Mouse (Mus musculus) forebrain, embryonic 16.5 days (tissue): Measurements from ENCODE around the gene Txnrd3. TPM values are rescaled to one million over a fixed set of nuclear protein-coding genes. Genes with fewer than 3 reads are reported as not detected.

Experiments
- ATAC-seq: fragments of 200-750 bp; cut with Nextera tagmentation; 2 replicates; pipeline ENCODE4 v1.8.0; 2017; ENCODE audit warnings: mild to moderate bottlenecking, moderate library complexity
- H3K27ac ChIP-seq: fragments of 300-500 bp; sonication (generic); 2 replicates; pipeline ENCODE4 v1.5.1; 2014; ENCODE audit warnings: low read length, control low read depth
- H3K27me3 ChIP-seq: fragments of 300-500 bp; sonication (generic); replicated peaks from 2 replicates; pipeline ENCODE4 v1.6.1; 2014; ENCODE audit warnings: low read length; ENCODE audit not compliant: control insufficient read depth, insufficient read depth
- H3K36me3 ChIP-seq: fragments of 300-500 bp; sonication (generic); 2 replicates; pipeline ENCODE4 v1.6.1; 2014; ENCODE audit not compliant: control insufficient read depth, insufficient read depth
- H3K4me1 ChIP-seq: fragments of 300-500 bp; sonication (generic); replicated peaks from 2 replicates; pipeline ENCODE4 v1.6.1; 2014; ENCODE audit warnings: low read length; ENCODE audit not compliant: control insufficient read depth, insufficient read depth
- H3K4me2 ChIP-seq: fragments of 300-500 bp; sonication (generic); 2 replicates; pipeline ENCODE4 v1.6.1; 2014; ENCODE audit warnings: mild to moderate bottlenecking, low read length, control low read depth
- H3K4me3 ChIP-seq: fragments of 300-500 bp; sonication (generic); replicated peaks from 2 replicates; pipeline ENCODE4 v1.5.1; 2014; ENCODE audit warnings: mild to moderate bottlenecking, low read length, control low read depth
- H3K9ac ChIP-seq: fragments of 300-500 bp; sonication (generic); replicated peaks from 2 replicates; pipeline ENCODE4 v1.6.1; 2014; ENCODE audit warnings: low read depth, low read length, control low read depth
- H3K9me3 ChIP-seq: fragments of 300-500 bp; sonication (generic); 2 replicates; pipeline ENCODE4 v1.6.1; 2016; ENCODE audit warnings: low read length; ENCODE audit not compliant: control insufficient read depth
- WGBS: fragments of 180-500 bp; shearing (Covaris S2); extraction: QIAGEN DNeasy Blood & Tissue Kit; methylation state at CpG from one replicate; pipeline ENCODE4 v1.1.7; 2014; 5-methylcytosine and 5-hydroxymethylcytosine counted together
- polyA plus RNA-seq: library from polyadenylated mRNA; unstranded; fragments of >200 nt; fragmentation: Nextera tagmentation; extraction: Ambion mirVana; gene quantifications from 2 replicates; pipeline ENCODE4 v1.2.1, GENCODE M21; 2015

Txnrd3 gene
- polyA plus RNA-seq, 1 experiment from 2014 or later = 11.9 TPM

DNA sequence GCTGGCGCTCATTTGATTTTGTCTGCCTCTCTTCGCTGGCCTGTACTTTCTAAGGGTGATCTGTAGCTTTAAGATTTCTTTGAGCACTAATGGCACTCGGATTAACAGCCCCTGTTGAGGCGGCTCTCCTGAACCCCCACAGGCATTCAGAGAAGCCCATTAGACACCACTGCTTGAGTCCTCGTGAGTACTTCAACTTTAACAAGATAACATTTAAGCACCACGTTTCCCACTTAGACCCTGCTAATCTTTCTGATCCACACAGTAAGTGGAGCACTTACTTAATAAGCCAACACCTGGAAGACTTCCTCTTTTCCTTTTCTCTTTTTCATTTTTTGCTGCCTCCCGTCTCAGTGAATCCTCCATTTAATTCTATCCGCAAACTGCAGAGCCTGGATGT is 21.4 kb downstream of the Txnrd3 start:
- no peak overlapping the region for H3K4me3 ChIP-seq
- WGBS = 32% methylated on average over 8 of the region's 8 CpGs
- no peak overlapping the region for H3K27ac ChIP-seq
- no peaks in the 10 kb centered on the region for H3K27me3 ChIP-seq
- H3K9ac ChIP-seq = no peak overlapping the region
- no peak for ATAC-seq
- H3K4me2 ChIP-seq = no peak overlapping the region
- no peaks in the 10 kb centered on the region for H3K4me1 ChIP-seq
- no peaks in the 10 kb centered on the region for H3K9me3 ChIP-seq
- peaks cover 7% of the 10 kb centered on the region for H3K36me3 ChIP-seq

DNA sequence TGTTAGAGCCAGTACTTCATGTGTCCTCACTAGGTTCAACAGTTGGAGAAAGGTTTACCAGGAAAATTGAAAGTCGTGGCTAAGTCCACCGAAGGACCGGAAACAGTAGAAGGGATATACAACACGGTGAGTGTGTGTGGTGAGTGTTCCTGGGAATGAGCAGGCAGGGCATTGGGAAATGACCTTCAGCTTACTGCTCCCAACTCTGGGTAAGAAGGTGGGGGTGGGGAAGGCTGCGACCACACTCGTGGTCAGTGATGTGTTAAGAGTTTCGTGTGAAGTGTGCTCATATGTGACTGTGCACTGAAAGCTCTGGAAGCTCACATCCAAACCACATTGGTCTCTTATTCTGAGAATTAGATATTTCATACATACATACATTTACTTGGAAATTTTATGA is 21.9 kb downstream of the Txnrd3 start:
- no peaks in the 10 kb centered on the region for H3K4me1 ChIP-seq
- H3K4me3 ChIP-seq = no peak overlapping the region
- no peak overlapping the region for H3K27ac ChIP-seq
- ATAC-seq = no peak
- peaks cover 7% of the 10 kb centered on the region for H3K36me3 ChIP-seq
- WGBS = 83% methylated on average over 7 of the region's 7 CpGs
- H3K9me3 ChIP-seq = no peaks in the 10 kb centered on the region
- no peak overlapping the region for H3K9ac ChIP-seq
- no peaks in the 10 kb centered on the region for H3K27me3 ChIP-seq
- H3K4me2 ChIP-seq = no peak overlapping the region

DNA sequence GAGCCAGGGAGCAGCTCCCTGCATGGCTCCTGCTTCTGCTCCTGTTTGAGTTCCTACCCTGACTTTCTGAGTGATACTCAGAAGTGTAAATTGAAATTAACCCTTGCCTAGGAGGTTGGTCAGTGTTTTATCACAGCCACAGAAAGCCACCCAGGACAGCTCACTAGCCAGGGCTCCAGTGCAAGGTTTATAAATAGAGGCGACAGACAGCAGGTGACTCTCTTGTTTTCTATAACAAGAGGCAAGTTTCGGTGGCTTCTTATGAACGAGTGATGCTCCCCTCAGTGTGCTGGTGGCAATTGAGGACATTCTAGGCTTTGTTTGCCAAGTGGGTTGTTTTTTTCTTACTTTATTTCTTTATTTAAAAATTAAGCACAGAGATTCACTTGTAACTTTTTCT is 23.2 kb downstream of the Txnrd3 start:
- Histone ChIP-seq H3K9me3 (no peaks in the 10 kb centered on the region), H3K36me3 (peaks cover 7% of the 10 kb centered on the region), H3K27me3 (no peaks in the 10 kb centered on the region), H3K4me2 (no peak overlapping the region), H3K4me1 (no peaks in the 10 kb centered on the region), H3K9ac (no peak overlapping the region), H3K27ac (no peak overlapping the region), H3K4me3 (no peak overlapping the region)
- ATAC-seq = no peak
- 79% methylated on average over 3 of the region's 3 CpGs for WGBS

DNA sequence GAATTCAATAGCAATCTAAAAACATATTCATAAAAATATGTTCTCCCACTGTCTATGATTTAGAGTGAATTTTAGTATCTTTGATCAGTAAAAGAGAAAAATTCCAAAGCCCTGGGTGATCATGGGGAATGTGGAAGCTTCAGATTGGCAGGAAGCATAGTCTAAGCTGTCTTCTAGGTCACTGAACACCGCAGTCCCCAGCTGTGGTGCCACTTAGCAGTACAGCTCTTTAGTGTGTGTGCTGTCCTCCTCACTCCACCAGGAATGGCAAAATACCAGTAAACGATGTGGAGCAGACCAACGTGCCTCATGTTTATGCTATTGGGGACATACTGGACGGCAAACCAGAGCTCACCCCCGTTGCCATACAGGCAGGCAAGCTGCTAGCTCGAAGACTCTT is 25.8 kb downstream of the Txnrd3 start:
- Histone ChIP-seq H3K4me3 (no peak overlapping the region), H3K27ac (no peak overlapping the region), H3K36me3 (peaks cover 2% of the 10 kb centered on the region; the same call in 1 of the 2 replicates), H3K9me3 (no peaks in the 10 kb centered on the region), H3K27me3 (no peaks in the 10 kb centered on the region), H3K4me1 (peaks cover 11% of the 10 kb centered on the region), H3K9ac (no peak overlapping the region), H3K4me2 (no peak overlapping the region)
- no peak for ATAC-seq
- WGBS = 78% methylated on average over 6 of the region's 6 CpGs

DNA sequence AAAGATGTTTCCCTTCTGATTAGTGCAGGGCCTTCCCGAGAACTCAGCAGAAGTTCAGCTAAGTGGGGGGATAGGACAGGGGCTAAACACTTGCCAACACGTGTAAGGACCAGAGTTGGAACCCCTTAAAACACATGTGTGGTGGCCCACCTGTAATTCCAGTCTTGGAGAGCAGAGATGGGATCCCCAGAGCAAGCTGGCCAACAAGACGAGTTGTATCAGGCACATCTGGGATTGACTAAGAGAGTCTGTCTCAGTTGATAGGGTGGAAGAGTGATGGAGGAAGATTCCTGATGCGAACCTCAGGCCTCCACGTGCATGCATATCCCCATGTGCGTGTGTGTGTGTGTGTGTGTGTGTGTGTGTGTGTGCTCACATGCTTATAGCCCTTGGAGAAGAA is 27.6 kb downstream of the Txnrd3 start:
- no peak overlapping the region for H3K27ac ChIP-seq
- 82% methylated on average over 6 of the region's 6 CpGs for WGBS
- no peaks in the 10 kb centered on the region for H3K27me3 ChIP-seq

DNA sequence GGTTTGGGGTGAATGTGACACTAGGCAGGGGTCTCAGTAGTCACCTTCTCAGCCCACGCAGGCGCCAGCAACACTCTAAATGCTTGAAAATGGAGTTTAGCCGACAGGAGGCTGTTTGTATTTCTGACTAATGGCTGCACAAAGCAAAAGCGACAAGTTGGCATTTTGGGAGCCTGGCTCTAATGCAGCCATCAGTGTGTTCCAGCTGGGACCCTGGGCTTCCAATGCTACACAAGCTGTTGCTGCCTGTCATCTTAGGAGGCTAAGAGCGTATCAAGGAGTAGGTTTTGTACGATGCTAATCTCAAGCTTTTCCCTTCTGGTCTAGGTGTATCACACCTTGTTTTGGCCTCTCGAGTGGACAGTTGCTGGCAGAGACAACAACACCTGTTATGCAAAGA is 28.9 kb downstream of the Txnrd3 start:
- no peaks in the 10 kb centered on the region for H3K27me3 ChIP-seq
- 65% methylated on average over 7 of the region's 7 CpGs for WGBS
- H3K4me1 ChIP-seq = peaks cover 11% of the 10 kb centered on the region
- no peaks in the 10 kb centered on the region for H3K9me3 ChIP-seq
- no peak overlapping the region for H3K4me2 ChIP-seq
- H3K27ac ChIP-seq = peak overlapping the region; percentile 30; the same call in 1 of the 2 replicates
- H3K36me3 ChIP-seq = no peaks in the 10 kb centered on the region
- no peak overlapping the region for H3K4me3 ChIP-seq
- no peak overlapping the region for H3K9ac ChIP-seq
- peak; percentile 66 for ATAC-seq

More for the DNA sequence above, 27.6 kb downstream of the Txnrd3 start:
- no peak overlapping the region for H3K9ac ChIP-seq
- peaks cover 11% of the 10 kb centered on the region for H3K4me1 ChIP-seq
- no peaks in the 10 kb centered on the region for H3K9me3 ChIP-seq
- no peak overlapping the region for H3K4me2 ChIP-seq
- no peaks in the 10 kb centered on the region for H3K36me3 ChIP-seq
- H3K4me3 ChIP-seq = no peak overlapping the region
- ATAC-seq = no peak

DNA sequence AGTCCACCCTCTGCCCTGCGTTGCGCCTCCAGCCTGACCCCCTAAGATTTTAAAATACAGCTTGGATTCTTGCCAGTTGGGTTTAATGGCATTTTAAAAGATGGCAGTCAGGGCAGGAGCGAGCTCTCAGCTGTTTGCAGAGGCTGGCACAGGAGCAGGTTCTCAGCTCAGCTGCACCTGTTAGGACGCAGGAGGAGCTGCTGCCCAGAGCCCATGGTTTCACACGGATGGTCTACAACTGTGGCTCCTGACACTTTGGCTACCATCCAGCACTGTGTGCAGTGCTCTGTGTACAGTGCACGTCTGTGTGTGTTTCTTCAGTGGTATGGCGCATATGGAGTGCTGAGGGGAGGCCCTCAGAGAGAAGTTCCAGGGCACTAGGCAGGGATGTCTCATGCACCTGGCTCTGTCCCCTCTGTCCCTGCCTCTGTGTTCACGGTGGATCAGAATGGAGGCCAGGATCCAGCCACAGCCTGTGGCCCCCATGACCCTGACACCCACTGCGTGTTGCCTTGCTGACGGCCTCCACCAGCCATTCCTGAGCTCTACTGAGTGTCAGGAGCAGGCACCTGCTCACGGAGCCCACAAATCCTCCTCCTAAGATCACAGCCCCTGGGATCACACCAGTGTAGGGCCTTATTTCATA is 29.5 kb downstream of the Txnrd3 start:
- ATAC-seq = peak; percentile 55
- Histone ChIP-seq H3K4me3 (no peak overlapping the region), H3K27me3 (no peaks in the 10 kb centered on the region), H3K9me3 (no peaks in the 10 kb centered on the region), H3K9ac (no peak overlapping the region), H3K36me3 (no peaks in the 10 kb centered on the region), H3K4me1 (peaks cover 11% of the 10 kb centered on the region), H3K27ac (peak overlapping the region; percentile 30; the same call in 1 of the 2 replicates), H3K4me2 (no peak overlapping the region)
- WGBS = 70% methylated on average over 11 of the region's 11 CpGs

DNA sequence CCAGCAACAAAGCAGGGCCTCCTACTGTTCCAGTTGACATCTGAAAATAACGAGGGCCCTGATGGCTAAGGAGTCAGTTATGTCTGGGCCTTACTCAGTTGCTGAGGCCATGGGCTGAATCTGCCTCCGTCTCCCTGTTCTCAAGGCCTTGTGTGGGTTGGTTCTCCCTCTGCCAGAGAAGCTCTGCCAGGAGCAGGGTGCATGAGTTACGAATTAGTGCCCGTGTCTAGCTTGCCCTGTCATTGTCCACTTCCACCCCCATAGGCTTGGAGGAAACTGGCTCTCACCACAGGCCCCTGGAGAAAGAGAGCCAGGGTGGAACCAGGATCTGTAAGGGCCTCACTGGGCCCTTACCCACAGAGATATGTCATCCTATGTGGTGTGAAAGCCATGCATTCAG is 34.7 kb downstream of the Txnrd3 start:
- Histone ChIP-seq H3K36me3 (no peaks in the 10 kb centered on the region), H3K4me3 (no peak overlapping the region), H3K27me3 (no peaks in the 10 kb centered on the region), H3K4me1 (peaks cover under 1% of the 10 kb centered on the region), H3K4me2 (no peak overlapping the region), H3K9me3 (no peaks in the 10 kb centered on the region), H3K27ac (no peak overlapping the region), H3K9ac (no peak overlapping the region)
- ATAC-seq = 0 out of 2 replicates have a peak, but pooled peaks have one; percentile 26
- 72% methylated on average over 4 of the region's 4 CpGs for WGBS

DNA sequence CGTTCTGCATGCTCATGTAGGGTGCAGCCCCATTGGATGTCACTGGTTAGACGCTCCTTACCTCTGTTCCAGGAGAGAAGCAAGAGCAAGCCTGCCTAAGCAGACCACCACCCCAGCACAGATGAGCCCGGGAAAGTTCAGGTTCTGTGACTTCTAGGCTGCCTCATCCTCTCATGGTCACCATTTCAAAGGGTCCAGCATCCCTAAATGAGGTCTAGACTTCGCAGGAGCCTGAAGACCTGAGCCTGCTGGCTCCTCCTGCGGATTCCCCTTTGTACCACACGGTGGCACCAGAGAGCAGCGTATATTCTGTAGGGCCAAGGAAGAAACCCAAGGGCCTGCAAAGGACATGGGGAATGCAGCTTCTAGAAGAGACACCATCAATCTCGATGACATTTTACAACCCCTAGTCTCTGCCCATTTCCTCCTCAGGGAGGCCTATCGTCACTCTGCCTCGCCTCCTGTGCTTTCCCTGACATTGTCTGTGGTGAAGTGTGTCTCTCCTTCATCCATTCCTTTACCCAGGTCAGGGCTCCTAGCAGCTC is 35.6 kb downstream of the Txnrd3 start:
- Histone ChIP-seq H3K36me3 (no peaks in the 10 kb centered on the region), H3K27ac (no peak overlapping the region), H3K4me2 (no peak overlapping the region), H3K4me1 (no peaks in the 10 kb centered on the region), H3K9ac (no peak overlapping the region), H3K27me3 (no peaks in the 10 kb centered on the region), H3K9me3 (no peaks in the 10 kb centered on the region), H3K4me3 (no peak overlapping the region)
- WGBS = 20% methylated on average over 10 of the region's 10 CpGs
- ATAC-seq = peak; percentile 56
